Mouse (Mus musculus): ENCODE measurements at regions not wholly inside any gene's neighbourhood (a gene's known extent, or its start where the extent isn't known, plus 50 kb on each side); places are given as distances from the start of the nearest gene placed in this dataset.
"Not testable (repeated sequence)": the region's sequence is repeated elsewhere in the genome, so short reads cannot be mapped to it uniquely, and the experiment has no call there.

GRCm38 (mm10) chr3:15022773-15023172 lies 136.7 kb downstream of the Car2 start:
- no peak for DNase-seq

- DNase-seq = no peak
These were observed 154.9 kb downstream of the Car2 start for GRCm38 (mm10) chr3:15040866-15041528.

- no peak for DNase-seq
These were observed 167.9 kb downstream of the Car2 start for GRCm38 (mm10) chr3:15053968-15054367.

GRCm38 (mm10) chr3:15055516-15056256 lies 169.6 kb downstream of the Car2 start:
- DNase-seq = not testable (repeated sequence)

- not testable (repeated sequence) for DNase-seq
These were observed 170.9 kb downstream of the Car2 start for GRCm38 (mm10) chr3:15056788-15057585.

- DNase-seq = no peak
These were observed 179.6 kb downstream of the Car2 start for GRCm38 (mm10) chr3:15065681-15066080.

- no peak for DNase-seq
These were observed 182.2 kb downstream of the Car2 start for GRCm38 (mm10) chr3:15068256-15068655.

- peak; percentile 55 for DNase-seq
These were observed 185.2 kb downstream of the Car2 start for GRCm38 (mm10) chr3:15071030-15071883.

- no peak for DNase-seq
These were observed 187.3 kb downstream of the Car2 start for GRCm38 (mm10) chr3:15073405-15073804.

GRCm38 (mm10) chr3:15073847-15074246 lies 187.8 kb downstream of the Car2 start:
- DNase-seq = no peak

- DNase-seq = no peak
These were observed 188.9 kb downstream of the Car2 start for GRCm38 (mm10) chr3:15074949-15075348.

GRCm38 (mm10) chr3:15090124-15090523 lies 204.1 kb downstream of the Car2 start:
- DNase-seq = no peak

GRCm38 (mm10) chr3:15098206-15098817 lies 212.2 kb downstream of the Car2 start:
- DNase-seq = no peak

GRCm38 (mm10) chr3:15098981-15099380 lies 212.9 kb downstream of the Car2 start:
- no peak for DNase-seq

- DNase-seq = no peak
These were observed 219.6 kb downstream of the Car2 start for GRCm38 (mm10) chr3:15105627-15106026.

GRCm38 (mm10) chr3:15106281-15106680 lies 220.2 kb downstream of the Car2 start:
- DNase-seq = no peak

- no peak for DNase-seq
These were observed 221.2 kb downstream of the Car2 start for GRCm38 (mm10) chr3:15107301-15107700.

- no peak for DNase-seq
These were observed 222.3 kb downstream of the Car2 start for GRCm38 (mm10) chr3:15108239-15108934.

GRCm38 (mm10) chr3:15110037-15110748 lies 221.9 kb downstream of the Gm9733 start:
- no peak for DNase-seq

GRCm38 (mm10) chr3:15112177-15112838 lies 219.8 kb downstream of the Gm9733 start:
- peak; percentile 60 for DNase-seq

Measured in layer of hippocampus, adult 9-11 months (tissue).